Mouse (Mus musculus) liver, adult 2 months (tissue): Measurements from ENCODE around the gene Cpb2.

Experiments
- CTCF ChIP-seq: fragments of 200-500 bp; IDR thresholded peaks from 2 replicates; pipeline ENCODE4 v1.5.1; 2011; ENCODE audit warnings: low read depth, low read length, control low read depth
- POLR2A ChIP-seq: fragments of 200-500 bp; IDR thresholded peaks from 2 replicates; pipeline ENCODE4 v1.6.1; 2011; ENCODE audit warnings: low read length, control low read depth; ENCODE audit not compliant: insufficient read depth; ENCODE audit errors: extremely low read depth

- TF ChIP-seq POLR2A: no peak
- peak; percentile 57 for TF ChIP-seq CTCF
These were observed 12.3 kb upstream of the Cpb2 start for GRCm38 (mm10) chr14:75229834-75230233.
